Mouse (Mus musculus): Measurements from ENCODE around the gene Adgrl1.
"Not testable (repeated sequence)": the region's sequence is repeated elsewhere in the genome, so short reads cannot be mapped to it uniquely, and the experiment has no call there.

Gene Adgrl1

DNA sequence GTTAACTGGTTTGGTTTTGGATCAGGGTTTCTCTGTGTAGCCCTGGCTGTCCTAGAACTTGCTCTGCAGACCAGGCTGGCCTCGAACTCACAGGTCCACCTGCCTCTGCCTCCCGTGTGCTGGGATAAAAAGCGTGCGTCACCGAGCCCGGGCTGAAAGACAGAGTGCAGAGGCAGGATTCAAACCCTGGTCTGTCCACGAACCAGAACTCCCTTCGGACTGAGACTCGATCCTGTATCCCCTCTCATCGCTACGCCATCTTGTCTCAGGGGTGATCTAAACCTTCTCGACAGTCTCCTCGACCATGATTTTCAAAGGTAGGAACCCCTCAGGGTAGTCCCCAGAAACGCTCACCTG, 54.8 kb downstream of the Adgrl1 start:
- DNase-seq (ENCODE audit: low spot score in 2 of 2): no peak

DNA sequence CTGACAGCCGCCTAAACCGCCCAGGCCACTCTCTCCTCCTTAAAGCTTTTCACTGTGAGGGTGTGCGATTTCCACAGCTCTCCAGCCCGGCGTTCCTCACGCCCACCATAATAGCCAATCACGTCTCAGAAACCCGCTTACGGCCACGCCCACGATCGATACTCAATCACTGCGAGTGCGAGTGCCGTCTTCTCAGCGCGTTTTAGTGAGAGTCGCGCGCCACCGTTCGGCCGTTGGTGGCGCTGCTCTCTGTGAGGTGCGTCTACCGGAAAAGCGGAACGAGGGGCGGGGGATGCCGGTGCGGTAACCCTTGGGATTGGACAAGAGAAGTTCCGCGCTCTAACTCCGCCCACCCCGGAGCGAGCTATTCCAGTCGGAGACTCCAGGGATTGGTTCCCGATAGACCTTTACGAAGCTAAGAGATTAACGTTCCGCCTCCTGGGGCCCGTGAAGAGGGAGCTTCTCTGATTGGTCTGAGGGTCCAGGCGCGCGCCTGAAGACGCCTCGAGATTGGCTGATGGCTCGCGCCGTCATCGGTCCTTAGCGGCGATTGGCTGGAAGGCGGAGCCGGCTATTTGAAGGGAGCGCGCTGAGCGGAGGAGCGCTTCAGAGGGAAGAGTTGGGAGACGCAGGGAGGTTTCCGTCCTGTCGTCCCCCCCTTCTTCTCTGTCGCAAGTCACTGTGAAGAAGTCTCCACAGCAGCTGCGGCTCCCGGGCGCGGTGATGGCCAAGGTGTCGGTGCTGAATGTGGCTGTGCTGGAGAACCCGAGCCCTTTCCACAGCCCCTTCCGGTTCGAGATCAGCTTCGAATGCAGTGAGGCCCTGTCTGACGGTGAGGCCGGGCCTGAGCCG, 55.4 kb downstream of the Adgrl1 start, which contains the start of the genes Gm10644 and Asf1b:
Gm10644 (minus strand) TSS at position 100 of the 852 bp plus-strand sequence.
Asf1b (plus strand) TSS at position 402 of the 852 bp plus-strand sequence.
- peak; percentile 97 for DNase-seq (ENCODE audit: low spot score in 2 of 2)

DNA sequence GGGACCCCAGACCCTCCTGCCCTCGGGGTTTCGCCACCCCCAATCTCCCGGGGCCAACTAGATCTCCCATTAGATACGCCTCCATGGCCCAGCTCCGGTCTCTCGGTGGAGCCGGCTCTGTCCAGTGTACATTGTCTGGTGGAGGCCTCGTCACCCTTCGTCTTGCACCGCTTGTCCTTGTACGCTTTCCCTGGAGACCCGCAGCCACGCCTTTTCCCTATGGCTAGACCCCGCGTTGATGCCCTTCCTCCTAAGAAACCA, 56.0 kb downstream of the Adgrl1 start:
- no peak for DNase-seq (ENCODE audit: low spot score in 2 of 2)

DNA sequence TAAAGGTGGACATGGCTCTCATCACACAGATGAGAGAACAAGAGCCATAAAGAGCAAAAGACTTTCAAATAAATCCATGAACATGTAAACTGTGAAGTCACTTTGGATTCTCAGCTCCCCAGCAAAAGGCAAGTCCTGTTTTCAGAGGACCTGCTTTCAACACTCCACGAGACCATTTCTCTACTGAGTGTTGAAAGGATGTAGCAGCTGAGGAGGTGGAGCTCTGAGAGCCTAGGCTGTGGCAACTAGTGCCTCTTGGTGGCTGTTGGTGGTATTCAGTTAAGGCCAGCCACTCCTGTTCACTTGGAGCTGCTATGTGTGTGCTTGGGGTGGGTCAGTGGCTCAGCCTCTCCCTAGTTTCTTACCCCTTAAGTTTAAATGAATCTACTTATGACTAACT, 56.9 kb downstream of the Adgrl1 start:
- peak in 1 of 2 experiments; percentile 53 for DNase-seq (ENCODE audit: low spot score in 2 of 2)

DNA sequence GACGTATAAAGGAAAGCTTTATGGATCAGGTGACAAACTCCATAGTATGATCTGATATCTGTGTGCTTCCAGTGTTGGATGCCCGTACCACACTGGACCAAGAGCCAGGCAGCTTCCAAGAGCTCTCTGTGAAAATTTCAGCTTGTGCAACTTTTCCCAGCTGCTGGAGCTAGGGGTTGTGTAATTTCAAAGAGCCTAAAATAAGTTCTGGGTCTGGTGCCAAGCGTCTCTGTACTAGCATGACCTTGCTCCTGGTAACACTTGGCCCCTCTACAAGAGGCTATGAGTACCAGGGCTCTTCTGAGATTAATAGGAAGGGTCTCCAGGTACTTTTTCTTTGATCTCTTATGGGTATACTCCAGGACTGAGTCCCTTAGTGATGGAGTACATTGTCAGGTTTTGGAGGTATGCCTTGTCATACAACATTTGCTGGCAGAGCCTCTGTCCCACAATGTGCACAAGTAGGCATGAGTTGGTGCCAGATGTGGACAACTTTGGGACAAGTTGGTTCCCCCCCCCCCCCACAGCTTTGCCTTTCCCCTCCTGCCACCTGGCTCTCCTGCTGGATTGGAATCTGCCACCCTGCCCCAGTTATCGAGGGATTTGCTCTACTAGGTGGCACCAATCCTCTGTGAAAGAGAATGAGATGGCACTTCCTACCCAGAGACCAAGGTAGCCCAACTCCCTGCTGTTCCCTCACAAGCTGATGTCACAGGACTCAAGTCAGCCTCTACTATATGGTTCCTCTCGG, 64.3 kb downstream of the Adgrl1 start:
- DNase-seq (ENCODE audit: low spot score in 2 of 2): no peak

DNA sequence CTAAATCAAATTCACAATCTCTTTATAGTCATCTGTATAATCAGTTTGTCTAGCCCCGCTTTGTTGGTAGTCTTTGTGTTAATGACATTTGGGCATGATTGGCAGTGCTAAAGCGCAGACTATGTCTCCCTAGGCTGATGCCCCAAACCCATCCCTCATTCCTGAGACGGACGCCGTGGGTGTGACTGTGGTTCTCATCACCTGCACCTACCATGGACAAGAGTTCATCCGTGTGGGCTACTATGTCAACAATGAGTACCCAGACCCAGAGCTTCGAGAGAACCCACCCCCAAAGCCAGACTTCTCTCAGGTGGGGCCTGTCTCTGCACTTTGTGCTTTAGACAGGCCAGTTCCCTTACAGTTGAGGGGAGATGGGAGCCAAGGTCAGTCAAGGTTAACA, 67.8 kb downstream of the Adgrl1 start:
- no peak for DNase-seq (ENCODE audit: low spot score in 2 of 2)

DNA sequence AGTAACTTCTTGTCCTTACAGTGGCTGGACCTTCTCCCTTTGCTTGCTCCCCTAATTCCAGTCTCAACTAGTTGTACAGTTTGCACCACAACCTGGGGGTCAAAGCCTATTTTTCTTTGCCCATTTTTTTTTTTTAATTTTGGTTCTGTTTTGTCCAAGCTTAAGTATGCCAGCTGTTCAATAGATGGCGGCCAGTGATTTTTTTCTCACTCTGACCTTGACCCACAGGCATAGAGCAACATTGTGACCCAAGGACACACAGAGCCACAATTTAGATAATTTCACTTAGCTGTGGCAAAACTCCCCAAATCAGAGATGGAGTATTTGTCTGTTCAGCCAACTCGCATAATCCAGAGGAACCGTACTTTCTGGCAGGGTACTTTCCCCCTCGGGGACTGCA, 71.2 kb downstream of the Adgrl1 start:
- no peak for DNase-seq (ENCODE audit: low spot score in 2 of 2)

DNA sequence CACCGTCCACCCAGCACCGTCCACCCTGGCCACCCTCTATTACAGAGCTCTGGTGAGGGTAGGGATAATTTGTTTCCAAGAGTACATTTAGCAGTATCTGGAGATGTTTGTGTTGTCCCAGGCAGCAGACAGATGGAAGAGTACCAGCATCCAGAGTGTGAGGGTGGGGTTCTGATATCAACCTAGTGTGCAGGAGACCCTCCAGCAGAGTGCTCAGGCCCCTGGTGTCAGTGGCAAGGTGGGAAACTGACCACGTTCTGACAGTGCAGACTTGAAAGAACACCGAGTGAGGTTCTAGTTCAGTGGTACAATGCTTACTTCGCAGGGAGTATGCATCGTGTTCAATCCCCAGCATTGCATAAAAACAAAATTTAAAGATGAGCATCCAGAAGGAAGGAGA, 71.8 kb downstream of the Adgrl1 start:
- peak in 1 of 2 experiments; percentile 59 for DNase-seq (ENCODE audit: low spot score in 2 of 2)

DNA sequence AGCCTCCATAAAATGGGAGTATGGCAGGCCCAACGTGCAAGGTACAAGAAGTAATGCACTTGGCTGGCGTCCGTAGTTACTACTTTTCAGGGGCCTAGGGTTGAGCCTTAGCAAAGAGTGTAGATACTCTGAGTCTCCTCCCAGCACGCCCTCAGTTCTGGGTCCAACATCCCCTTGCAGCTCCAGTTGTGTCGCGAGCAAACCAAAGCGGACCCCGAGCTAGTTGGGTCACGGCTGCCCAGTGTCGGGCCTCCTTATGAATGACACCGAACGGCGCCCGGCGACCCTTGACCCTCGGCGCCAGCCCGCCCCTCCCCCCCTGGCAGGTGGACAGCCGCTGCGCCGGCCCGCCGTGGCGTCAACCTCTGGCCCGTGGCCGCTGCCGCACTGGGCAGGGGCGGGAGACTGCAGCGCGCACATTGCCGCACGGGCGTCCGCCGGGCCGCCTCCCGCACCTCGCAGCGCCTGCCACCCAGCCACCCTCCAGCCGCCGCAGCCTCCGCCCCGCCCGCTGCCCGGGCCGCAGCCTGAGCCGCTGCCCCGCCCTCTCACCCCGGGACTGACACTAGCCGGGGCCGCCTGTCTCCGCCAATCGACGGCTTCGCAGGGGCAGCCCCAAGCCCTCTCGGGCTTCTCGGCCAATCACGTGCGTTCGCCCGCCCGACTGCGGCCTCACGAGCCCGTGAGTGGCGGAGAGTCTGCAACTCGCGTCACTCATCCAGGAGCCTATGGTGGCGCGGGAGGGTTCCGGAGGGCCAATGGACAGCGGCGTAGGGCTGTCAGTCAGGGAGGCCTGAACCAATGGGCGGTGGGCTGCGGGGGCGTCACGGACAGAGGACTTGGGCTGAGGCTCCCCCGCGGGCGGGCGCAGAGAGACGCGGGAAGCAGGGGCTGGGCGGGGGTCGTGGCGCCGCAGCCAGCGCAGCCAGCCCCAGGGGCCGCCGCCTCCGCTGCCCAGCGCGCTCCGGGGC, 72.5 kb downstream of the Adgrl1 start, which contains the start of gene Prkaca:
Prkaca (plus strand) TSS at position 844 of the 971 bp plus-strand sequence.
- peak; percentile 97 to 98 for DNase-seq (ENCODE audit: low spot score in 2 of 2)

DNA sequence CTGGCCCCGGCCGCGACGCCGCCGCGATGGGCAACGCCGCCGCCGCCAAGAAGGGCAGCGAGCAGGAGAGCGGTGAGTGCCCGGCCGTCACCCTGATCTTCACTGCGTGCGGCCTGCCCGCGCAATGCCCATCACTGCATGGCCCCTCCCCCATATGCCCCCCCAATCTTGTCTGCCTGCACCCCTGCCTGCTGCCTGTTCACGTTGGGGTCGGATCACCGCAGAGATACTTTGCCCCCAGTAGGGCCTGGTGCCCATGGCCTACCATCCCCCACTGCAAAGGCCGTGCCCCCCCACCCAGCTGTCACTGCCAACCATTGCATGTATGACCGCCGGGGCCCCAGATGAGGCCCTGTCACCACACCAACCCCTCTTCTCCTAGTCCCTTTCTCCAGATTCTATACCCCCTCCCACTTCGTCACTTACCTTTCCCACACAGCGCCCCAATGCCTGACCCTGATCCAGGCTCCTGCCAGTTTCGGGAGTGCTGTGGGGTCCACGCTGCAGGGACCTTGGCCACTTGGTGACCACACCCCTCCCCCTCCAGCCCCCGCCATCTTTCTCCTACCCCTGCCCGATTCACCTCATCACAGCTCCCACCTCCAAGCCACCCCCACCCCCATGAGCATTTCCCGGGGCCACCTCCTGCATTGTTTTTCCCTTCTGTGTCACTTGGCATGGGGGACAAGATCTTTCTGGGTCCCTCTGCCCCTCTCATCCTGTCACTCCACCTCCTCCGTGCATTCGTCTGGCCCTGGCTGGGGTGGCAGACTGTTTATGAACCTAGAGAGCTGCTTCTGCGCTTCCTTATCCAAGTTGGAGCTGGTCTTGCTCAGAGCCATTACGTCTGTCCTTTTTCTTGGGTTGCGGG, 73.5 kb downstream of the Adgrl1 start:
- DNase-seq (ENCODE audit: low spot score in 2 of 2): peak; percentile 23 to 67

DNA sequence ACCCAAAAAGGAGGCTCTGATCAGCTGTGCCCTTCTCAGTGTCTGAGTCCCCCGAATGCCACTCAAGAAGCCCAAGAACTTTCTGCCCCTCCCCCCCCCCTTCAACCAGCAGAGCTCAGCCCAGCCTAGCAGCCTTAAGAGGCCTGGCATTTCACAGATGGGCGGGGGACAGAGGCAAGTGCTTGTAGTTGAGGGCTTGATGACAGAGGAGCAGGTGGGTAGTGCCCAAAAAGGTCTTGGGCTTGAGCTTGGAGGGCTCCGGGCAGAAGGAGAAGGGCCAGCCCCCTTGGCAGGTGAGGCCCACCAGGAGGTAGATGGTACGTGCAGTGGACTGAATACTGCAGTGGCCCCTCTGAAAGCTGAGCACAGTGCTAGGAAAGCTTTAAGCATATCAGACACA, 74.6 kb downstream of the Adgrl1 start:
- DNase-seq (ENCODE audit: low spot score in 2 of 2): peak in 1 of 2 experiments; percentile 62

DNA sequence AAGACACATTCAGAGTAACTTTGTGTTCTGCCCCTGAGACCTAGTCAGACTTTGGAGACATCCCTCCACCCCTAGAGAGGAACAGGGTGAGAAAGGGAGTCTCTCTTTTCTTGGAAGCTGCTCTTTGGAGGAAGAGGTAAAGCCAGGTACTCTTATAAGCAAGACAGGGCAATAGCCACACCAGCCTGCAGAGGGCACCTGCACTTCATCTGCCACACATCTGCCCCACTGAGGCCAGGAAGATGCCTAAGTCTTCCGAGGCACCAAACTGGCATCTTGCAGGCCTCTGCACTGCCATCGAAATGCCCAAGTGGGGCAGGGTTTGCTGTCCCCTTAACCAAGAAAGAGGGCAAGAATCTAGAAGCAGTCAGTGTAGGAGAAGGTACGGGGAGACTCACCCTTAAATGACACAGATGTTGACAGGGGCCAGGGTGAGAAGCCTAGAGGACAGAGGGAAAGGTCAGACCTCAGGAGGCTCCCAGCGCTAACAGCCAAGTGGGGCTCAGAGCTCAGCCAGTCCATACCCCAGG, 76.3 kb downstream of the Adgrl1 start:
- DNase-seq (ENCODE audit: low spot score in 2 of 2): peak; percentile 32 to 67

DNA sequence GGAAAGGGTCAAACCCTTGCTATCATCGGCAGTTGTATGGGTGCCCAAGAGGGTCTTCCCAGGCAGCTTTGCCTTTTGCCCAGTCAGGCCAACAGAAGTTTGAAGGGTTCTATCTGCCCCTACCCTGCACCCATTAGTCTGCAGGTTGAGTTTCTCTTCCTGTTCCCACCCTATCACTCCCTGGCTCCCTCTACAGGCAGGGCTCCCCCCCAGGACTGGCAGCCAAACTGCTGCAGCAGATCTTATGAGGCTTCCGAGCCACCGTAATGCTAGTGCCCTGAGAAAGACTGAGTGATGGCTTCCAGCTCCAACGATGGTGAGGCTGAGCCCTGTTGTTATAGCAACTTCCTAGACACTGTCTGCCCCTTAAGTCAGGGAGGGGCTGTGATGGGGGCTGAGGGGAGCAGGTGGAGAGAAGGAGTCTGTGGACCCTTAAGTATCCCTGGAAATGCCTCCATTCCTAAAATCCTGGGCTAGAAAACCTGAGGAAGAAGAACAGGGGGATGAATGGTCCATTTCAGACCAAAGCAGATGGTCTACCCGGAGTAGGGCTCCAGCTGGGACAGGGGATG, 77.0 kb downstream of the Adgrl1 start:
- DNase-seq (ENCODE audit: low spot score in 2 of 2): peak in 1 of 2 experiments; percentile 68

DNA sequence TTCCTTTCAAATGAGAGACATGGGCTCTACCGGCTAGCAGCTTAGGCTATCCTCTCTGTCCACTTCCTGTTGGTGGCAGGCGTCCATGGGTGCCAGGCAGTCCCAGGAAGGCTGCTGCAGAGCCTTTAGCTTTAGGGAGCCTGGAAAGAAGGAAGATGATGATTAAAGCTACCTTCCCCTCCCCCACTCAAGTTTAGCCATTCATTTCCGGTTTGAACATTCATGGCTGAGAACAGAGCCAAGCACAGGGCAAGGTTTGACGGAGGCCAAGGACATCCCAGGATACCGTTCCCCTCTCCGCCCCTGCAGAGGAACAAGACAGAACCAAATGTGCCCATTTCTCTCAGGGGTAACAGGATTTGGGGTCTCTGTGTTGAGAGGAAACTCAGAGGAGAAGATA, 77.7 kb downstream of the Adgrl1 start:
- peak in 1 of 2 experiments; percentile 58 for DNase-seq (ENCODE audit: low spot score in 2 of 2)

DNA sequence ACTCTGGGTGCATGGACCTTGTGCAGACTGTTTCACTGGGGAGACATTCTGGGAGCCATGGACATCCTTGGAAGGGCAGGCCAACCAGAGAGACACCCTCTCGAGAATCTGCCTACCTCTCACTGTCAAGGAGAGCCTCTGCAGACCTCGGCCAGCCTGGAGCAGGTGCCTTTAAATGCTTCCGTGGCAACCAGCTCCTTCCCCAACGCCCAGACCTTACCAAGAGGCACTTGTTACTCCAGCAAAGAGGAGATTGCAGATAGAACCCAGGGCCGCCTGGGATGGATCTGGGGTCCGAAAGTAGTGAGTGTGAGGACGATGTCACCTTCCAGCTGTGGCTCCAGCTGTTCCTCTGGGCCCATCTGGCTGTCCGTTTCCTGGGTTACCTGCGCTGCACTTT, 78.3 kb downstream of the Adgrl1 start:
- peak in 1 of 2 experiments; percentile 60 for DNase-seq (ENCODE audit: low spot score in 2 of 2)

DNA sequence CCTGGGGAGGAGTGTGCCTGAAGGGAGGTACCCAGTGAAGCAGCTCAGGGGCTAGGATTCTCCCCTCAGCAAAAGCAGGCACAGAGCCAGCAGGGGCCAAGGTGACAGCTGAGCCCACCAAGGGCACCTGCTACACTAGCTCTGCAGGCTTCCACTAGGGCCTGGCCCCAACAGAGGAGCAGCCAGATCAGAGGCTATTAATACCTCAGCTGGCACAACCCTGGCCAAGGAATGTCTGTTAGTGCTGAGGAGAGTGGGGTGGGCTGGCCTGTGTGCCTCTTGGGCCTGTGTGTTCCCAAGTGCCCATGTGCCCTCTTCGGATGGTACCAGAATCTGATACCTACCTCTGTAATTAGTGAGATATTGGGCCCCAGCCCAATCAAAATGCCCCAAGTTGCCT, 80.3 kb downstream of the Adgrl1 start:
- DNase-seq (ENCODE audit: low spot score in 2 of 2): no peak

DNA sequence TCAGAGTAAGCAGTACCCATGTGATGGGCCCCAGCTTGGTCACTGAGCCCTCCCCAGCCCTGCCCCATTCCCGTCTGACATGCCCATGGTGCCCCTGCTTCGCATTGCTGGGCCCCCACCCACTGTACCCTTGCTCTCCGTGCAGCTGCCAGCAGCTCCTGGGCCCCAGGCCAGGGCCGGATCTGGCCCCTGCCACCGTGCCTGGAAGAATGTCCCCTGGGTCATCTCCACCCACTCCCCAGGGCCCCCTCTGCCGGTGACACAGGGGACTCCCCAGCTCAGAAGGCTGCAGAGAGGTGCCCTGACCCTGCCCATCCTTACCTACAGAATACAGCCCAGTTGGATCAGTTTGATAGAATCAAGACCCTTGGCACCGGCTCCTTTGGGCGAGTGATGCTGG, 80.9 kb downstream of the Adgrl1 start:
- no peak for DNase-seq (ENCODE audit: low spot score in 2 of 2)

DNA sequence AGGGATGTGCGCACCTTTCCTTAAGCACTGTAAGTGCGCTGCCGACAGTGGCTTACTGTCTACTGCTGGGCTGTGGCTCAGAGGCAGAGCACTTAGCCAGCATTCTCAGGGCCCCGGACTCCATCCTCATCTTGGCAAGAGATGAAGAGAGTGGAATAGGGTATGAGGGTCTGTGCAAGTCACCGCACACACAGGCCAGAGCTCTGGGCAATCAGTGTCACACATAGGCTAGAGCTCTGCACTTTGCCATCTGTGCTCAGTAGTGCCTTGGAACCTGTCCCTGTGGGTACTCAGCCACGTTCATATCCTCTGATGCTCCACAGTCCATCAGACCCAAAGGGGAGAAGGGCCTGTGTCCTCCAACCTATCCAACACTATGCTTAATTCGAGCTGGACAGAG, 81.6 kb downstream of the Adgrl1 start:
- no peak for DNase-seq (ENCODE audit: low spot score in 2 of 2)

DNA sequence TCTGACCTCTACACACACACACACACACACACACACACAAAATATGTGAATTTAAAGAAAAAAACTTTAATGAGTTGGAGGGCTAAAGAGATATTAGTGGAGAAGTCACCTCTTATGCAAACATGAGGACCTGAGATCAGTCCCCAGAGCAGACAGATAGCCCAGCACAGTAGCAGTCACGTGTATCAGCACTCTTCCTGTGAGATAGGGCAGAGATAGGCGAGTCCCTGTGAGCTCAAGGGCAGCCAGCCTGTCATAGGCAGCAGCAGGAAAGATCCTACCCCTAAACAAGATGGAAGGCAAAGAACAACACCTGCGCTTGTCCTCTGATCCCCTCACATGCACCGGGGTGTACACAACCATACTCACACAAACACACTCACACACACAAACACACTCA, 82.5 kb downstream of the Adgrl1 start:
- DNase-seq (ENCODE audit: low spot score in 2 of 2): peak in 1 of 2 experiments; percentile 50

DNA sequence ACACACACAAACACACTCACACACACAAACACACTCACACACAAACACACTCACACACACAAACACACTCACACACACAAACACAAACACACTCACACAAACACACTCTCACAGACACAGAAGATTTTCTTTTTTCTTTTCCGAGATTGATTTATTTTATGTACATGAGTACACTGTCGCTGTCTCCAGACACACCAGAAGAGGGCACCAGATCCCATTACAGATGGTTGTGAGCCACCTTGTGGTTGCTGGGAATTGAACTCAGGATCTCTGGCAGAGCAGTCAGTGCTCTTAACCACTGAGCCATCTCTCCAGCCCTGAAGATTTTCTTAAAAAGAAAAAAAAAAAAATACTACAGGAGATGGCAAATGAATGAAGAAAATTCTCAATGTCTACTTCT, 83.3 kb downstream of the Adgrl1 start:
- DNase-seq (ENCODE audit: low spot score in 2 of 2): not testable (repeated sequence)
